Mouse (Mus musculus): ENCODE measurements at regions not wholly inside any gene's neighbourhood (a gene's known extent, or its start where the extent isn't known, plus 50 kb on each side); places are given as distances from the start of the nearest gene placed in this dataset.

- TF ChIP-seq GATA4 (IDR thresholded peaks at IDR 0.05; ENCODE audit: insufficient replicate concordance, low read length), result no peak
Measured at GRCm38 (mm10) chr8:35111130-35111529, 654.5 kb upstream of the Gm19410 start.

DNA sequence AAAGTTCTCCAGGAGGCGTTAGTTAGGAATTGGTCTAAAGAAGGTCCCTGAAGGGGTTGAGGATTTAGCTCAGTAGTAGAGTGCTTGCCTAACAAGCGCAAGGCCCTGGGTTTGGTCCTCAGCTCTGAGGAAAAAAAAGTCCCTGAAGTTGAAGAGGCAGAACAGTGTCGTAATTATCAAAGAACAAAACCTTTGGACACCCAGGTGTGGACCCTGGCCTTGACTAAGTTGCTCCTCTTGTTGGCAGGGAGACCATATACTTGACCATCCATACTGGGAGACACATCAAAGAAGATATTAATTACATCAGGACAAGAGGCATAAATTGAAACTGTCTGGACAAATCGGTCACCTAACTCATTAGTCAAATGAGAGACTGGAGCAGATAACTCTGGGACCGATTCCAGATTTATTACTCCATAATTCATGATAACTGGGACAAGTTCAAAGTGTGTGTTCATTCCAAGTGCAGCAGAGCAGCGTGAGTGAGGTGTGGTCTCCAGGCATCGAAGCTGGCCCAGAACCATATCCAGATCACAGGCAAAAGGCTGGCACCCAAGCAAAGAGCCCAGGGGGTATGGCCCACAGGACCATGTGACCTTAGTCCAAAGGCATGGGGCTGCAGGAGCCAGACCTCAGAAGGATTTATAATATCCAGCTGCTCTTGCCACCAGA, 652.9 kb upstream of the Gm19410 start:
- TF ChIP-seq GATA4 (IDR thresholded peaks at IDR 0.05; ENCODE audit: insufficient replicate concordance, low read length), result no peak

GRCm38 (mm10) chr8:35114031-35114430, 651.6 kb upstream of the Gm19410 start:
- no peak for TF ChIP-seq GATA4 (IDR thresholded peaks at IDR 0.05; ENCODE audit: insufficient replicate concordance, low read length)

DNA sequence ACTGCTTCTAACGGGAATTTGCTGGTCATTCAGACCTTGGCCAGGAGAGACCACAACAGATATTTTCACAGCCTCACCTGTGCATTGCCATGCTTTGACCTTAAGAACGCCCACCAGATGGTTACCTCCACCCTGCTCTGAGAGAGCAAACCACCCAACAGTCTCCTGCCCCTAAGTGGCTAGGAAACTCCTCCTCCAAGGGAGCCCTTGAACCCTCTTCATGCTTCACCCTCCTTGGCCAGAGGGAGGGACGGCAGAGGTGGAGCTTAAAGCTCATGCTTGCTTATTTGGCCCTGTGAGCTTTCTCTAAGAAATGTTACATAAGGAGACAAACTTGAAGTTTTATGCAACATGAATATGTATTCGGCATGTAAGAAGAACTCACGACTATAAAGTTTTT, 645.0 kb upstream of the Gm19410 start:
- TF ChIP-seq GATA4 (IDR thresholded peaks at IDR 0.05; ENCODE audit: insufficient replicate concordance, low read length), result no peak

DNA sequence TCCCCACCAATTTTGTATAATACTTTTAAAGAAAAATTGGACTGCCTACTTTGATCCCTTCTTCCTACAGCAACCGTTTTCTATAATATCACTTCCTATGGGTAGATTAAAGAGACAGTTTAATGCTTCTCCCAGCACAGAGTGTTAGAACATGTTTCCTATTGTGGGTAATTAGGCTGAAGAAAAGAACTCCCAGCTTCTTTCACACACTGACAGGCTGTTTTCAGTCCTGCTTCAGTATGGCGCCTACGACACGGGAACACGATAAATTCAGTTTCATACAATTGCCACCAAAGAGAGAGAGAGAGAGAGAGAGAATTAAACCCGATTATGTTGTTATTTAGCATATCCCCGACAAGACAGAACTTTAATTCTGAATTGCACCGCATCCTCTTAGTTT, 644.5 kb upstream of the Gm19410 start:
- no peak for TF ChIP-seq GATA4 (IDR thresholded peaks at IDR 0.05; ENCODE audit: insufficient replicate concordance, low read length)

- TF ChIP-seq GATA4 (IDR thresholded peaks at IDR 0.05; ENCODE audit: insufficient replicate concordance, low read length), result no peak
Measured at GRCm38 (mm10) chr8:35123196-35123621, 642.4 kb upstream of the Gm19410 start.

- no peak for TF ChIP-seq GATA4 (IDR thresholded peaks at IDR 0.05; ENCODE audit: insufficient replicate concordance, low read length)
Measured at GRCm38 (mm10) chr8:35125179-35125578, 640.4 kb upstream of the Gm19410 start.

DNA sequence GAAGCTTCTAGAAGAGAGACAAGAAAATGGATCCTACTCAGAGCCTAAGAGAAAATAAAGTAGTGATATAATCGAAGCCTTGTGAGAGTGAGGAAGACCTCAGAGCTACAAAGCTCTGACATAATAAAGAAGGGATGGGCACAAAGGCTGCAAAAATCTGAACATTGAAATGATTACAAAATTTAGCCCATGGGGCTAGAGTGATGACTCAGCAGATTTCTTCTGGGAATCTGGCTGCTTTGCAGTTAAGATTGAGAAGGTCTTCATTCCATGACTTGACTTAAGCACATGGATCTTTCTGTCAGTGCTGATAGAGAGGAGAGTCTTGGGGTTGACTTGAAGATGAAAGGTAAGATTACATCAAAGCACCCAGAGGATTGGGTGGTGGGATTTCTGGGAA, 633.3 kb upstream of the Gm19410 start:
- no peak for TF ChIP-seq GATA4 (IDR thresholded peaks at IDR 0.05; ENCODE audit: insufficient replicate concordance, low read length)

- no peak for TF ChIP-seq GATA4 (IDR thresholded peaks at IDR 0.05; ENCODE audit: insufficient replicate concordance, low read length)
Measured at GRCm38 (mm10) chr8:35135630-35136029, 630.0 kb upstream of the Gm19410 start.

- no peak for TF ChIP-seq GATA4 (IDR thresholded peaks at IDR 0.05; ENCODE audit: insufficient replicate concordance, low read length)
Measured at GRCm38 (mm10) chr8:35136643-35137042, 628.9 kb upstream of the Gm19410 start.

DNA sequence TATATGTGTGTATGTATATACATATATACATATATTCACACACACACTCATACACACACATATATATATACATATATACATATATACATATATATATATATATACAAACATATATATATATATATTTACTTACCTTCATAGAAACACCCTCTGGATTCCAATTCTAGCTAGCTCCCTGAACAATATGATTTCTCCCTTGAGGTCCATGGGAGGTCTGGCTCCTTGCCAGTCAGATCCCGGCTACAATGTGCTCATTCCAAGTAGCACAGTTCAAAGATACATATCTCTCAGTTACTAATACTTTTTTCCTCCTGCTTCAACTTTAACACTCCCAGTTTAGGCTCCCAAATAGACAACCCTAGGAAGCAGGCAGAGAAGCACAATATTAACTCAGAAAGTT, 624.8 kb upstream of the Gm19410 start:
- TF ChIP-seq GATA4 (IDR thresholded peaks at IDR 0.05; ENCODE audit: insufficient replicate concordance, low read length), result no peak

DNA sequence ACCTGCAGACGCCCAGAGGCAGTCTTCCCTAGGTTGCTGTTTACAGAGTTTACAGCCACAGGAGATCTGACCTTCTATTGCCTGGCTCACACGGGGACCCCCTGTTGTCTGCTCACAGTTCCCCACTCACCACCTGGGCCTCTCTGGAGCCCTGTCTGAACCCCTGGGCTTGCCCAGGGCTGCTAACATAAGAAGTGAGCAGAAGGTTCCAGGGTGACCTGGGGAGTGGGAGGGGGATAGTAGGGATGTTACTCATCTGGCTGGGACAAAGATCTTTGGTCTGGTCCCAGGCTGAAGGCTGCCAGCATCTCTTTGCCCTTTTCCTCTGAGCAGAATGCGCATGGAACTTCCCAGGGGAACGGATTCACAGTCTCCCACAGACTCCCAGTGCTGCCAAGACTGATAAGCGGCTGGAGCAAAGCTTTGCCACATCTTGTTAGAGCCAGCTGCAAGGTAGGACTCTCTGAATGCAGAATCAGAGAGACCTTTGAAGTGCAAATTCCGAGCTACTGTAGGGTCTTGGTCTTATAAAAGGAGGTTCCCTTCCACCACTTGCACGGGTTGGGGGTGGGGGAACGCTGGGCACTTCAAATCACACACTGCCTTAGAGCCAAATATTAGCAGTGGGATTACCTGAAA, 622.5 kb upstream of the Gm19410 start:
- no peak for TF ChIP-seq GATA4 (IDR thresholded peaks at IDR 0.05; ENCODE audit: insufficient replicate concordance, low read length)

DNA sequence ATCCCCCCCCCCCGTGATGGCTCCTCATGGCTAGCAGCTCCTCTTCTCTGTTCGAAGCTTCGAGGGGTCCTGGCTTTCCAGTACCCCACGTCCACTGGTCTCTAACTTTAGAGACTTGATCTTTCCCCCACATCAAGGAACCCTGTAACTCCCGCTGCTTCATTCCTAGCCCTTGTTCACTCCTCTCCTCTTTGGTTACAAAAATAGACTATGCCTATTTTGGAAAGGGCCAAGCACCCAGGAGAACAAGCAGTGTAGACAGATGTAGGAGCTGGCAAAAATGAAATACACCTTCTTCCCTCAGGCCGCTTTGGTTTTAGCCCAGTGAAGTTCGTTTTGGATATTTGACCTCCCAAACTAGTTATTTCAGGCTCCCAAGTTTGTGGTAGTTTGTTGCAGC, 621.9 kb upstream of the Gm19410 start:
- TF ChIP-seq GATA4 (IDR thresholded peaks at IDR 0.05; ENCODE audit: insufficient replicate concordance, low read length), result no peak

- TF ChIP-seq GATA4 (IDR thresholded peaks at IDR 0.05; ENCODE audit: insufficient replicate concordance, low read length), result no peak; the same call in 1 of the 2 replicates
Measured at GRCm38 (mm10) chr8:35144401-35144800, 621.2 kb upstream of the Gm19410 start.

- TF ChIP-seq GATA4 (IDR thresholded peaks at IDR 0.05; ENCODE audit: insufficient replicate concordance, low read length), result no peak
Measured at GRCm38 (mm10) chr8:35147481-35147880, 618.1 kb upstream of the Gm19410 start.

DNA sequence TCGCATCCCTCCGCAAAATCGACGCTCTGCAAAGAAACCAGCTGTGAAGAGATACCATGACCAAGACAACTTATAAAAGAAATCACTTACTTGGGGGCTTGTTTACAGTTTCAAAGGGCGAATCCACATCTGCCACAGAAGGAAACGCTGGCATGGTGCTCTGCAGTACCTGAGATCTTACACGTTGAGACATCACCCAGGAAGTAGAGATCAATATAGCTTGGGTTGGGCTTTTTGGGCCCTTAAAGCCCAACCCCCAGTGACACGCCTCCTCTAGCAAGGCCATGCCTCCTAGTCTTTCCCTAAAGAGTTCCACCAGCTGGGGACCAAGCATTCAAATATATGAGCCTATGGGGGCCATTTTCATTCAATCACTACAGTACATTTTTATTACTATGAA, 617.6 kb upstream of the Gm19410 start:
- TF ChIP-seq GATA4 (IDR thresholded peaks at IDR 0.05; ENCODE audit: insufficient replicate concordance, low read length), result no peak

GRCm38 (mm10) chr8:35152585-35152984, 613.0 kb upstream of the Gm19410 start:
- TF ChIP-seq GATA4 (IDR thresholded peaks at IDR 0.05; ENCODE audit: insufficient replicate concordance, low read length), result no peak

Measured in liver, adult (tissue).